Mouse (Mus musculus): ENCODE measurements around the gene Rab3a. TPM values are rescaled to one million over a fixed set of nuclear protein-coding genes. Genes with fewer than 3 reads are reported as not detected.
A peak's percentile ranks its signal among the peaks of the same experiment; 100 is the strongest.

Rab3a gene
- polyA plus RNA-seq, 1 experiment from 2014 or later: 27.7 TPM

GRCm38 (mm10) chr8:70760350-70760749 lies 5.9 kb downstream of the Rab3a start:
- no peaks in the 10 kb centered on the region for H3K9me3 ChIP-seq (ENCODE audit: control insufficient read depth, low read length)
- H3K4me1 ChIP-seq (replicated peaks; ENCODE audit: control insufficient read depth, insufficient read depth, low read length): peaks cover 18% of the 10 kb centered on the region
- DNase-seq (ENCODE audit: low spot score): peak; percentile 71
- peak overlapping the region; percentile 65 for H3K4me3 ChIP-seq (ENCODE audit: low read depth, low read length)
- peak overlapping the region; percentile 71 for H3K9ac ChIP-seq (ENCODE audit: low read length)
- peak overlapping the region; percentile 54; the same call in 1 of the 2 replicates for H3K27ac ChIP-seq (ENCODE audit: low read depth)
- peak; percentile 4; the same call in 1 of the 2 replicates for ATAC-seq (replicated peaks; ENCODE audit: low FRiP score, low TSS enrichment, low read depth)
- H3K27me3 ChIP-seq (replicated peaks; ENCODE audit: control insufficient read depth, insufficient read depth, low read length): no peaks in the 10 kb centered on the region
- 1% methylated on average over 22 of the region's 22 CpGs for WGBS
- H3K36me3 ChIP-seq (ENCODE audit: control insufficient read depth, insufficient read depth, low read length): peaks cover 36% of the 10 kb centered on the region
- H3K4me2 ChIP-seq (ENCODE audit: low read length): peak overlapping the region; percentile 97

- peak within 1 kb of the TSS; percentile 69 for H3K27ac ChIP-seq (ENCODE audit: low read depth)
- peak; percentile 91 for DNase-seq (ENCODE audit: low spot score)
- ATAC-seq (replicated peaks; ENCODE audit: low FRiP score, low TSS enrichment, low read depth): peak; percentile 91
- H3K4me1 ChIP-seq (replicated peaks; ENCODE audit: control insufficient read depth, insufficient read depth, low read length): peaks cover 21% of the 10 kb centered on the region
- H3K9me3 ChIP-seq (ENCODE audit: control insufficient read depth, low read length): no peaks in the 10 kb centered on the region
- peak within 1 kb of the TSS; percentile 97 for H3K4me2 ChIP-seq (ENCODE audit: low read length)
- H3K9ac ChIP-seq (ENCODE audit: low read length): peak within 1 kb of the TSS; percentile 71
- WGBS: 1% methylated on average over 54 of the region's 55 CpGs
- peaks cover 35% of the 10 kb centered on the region for H3K36me3 ChIP-seq (ENCODE audit: control insufficient read depth, insufficient read depth, low read length)
- peak within 1 kb of the TSS; percentile 65 for H3K4me3 ChIP-seq (ENCODE audit: low read depth, low read length)
- no peaks in the 10 kb centered on the region for H3K27me3 ChIP-seq (replicated peaks; ENCODE audit: control insufficient read depth, insufficient read depth, low read length)
Observed at GRCm38 (mm10) chr8:70760775-70761406, 6.4 kb downstream of the Rab3a start, which contains the start of gene Mpv17l2. Gene Mpv17l2 (minus strand): TSS chr8:70760946.

GRCm38 (mm10) chr8:70762118-70762517 lies 7.6 kb downstream of the Rab3a start:
- H3K4me2 ChIP-seq (ENCODE audit: low read length): no peak overlapping the region
- H3K27ac ChIP-seq (ENCODE audit: low read depth): no peak overlapping the region
- DNase-seq (ENCODE audit: low spot score): no peak
- peaks cover 23% of the 10 kb centered on the region for H3K36me3 ChIP-seq (ENCODE audit: control insufficient read depth, insufficient read depth, low read length)
- peaks cover 29% of the 10 kb centered on the region for H3K4me1 ChIP-seq (replicated peaks; ENCODE audit: control insufficient read depth, insufficient read depth, low read length)
- no peaks in the 10 kb centered on the region for H3K9me3 ChIP-seq (ENCODE audit: control insufficient read depth, low read length)
- WGBS: 96% methylated on average over 1 of the region's 1 CpGs
- H3K9ac ChIP-seq (ENCODE audit: low read length): no peak overlapping the region
- ATAC-seq (replicated peaks; ENCODE audit: low FRiP score, low TSS enrichment, low read depth): no peak
- no peaks in the 10 kb centered on the region for H3K27me3 ChIP-seq (replicated peaks; ENCODE audit: control insufficient read depth, insufficient read depth, low read length)
- no peak overlapping the region for H3K4me3 ChIP-seq (ENCODE audit: low read depth, low read length)

- 5% methylated on average over 3 of the region's 3 CpGs for WGBS
- Histone ChIP-seq H3K4me2 (ENCODE audit: low read length) (no peak overlapping the region), H3K9ac (ENCODE audit: low read length) (no peak overlapping the region), H3K4me1 (replicated peaks; ENCODE audit: control insufficient read depth, insufficient read depth, low read length) (peaks cover 29% of the 10 kb centered on the region), H3K27ac (ENCODE audit: low read depth) (peak overlapping the region; percentile 10), H3K27me3 (replicated peaks; ENCODE audit: control insufficient read depth, insufficient read depth, low read length) (no peaks in the 10 kb centered on the region), H3K4me3 (ENCODE audit: low read depth, low read length) (no peak overlapping the region), H3K36me3 (ENCODE audit: control insufficient read depth, insufficient read depth, low read length) (peaks cover 20% of the 10 kb centered on the region), H3K9me3 (ENCODE audit: control insufficient read depth, low read length) (no peaks in the 10 kb centered on the region)
- DNase-seq (ENCODE audit: low spot score) (peak; percentile 77), ATAC-seq (replicated peaks; ENCODE audit: low FRiP score, low TSS enrichment, low read depth) (no peak)
Observed at GRCm38 (mm10) chr8:70763354-70763753, 8.9 kb downstream of the Rab3a start.

- Histone ChIP-seq H3K36me3 (ENCODE audit: control insufficient read depth, insufficient read depth, low read length) (peaks cover 24% of the 10 kb centered on the region), H3K4me2 (ENCODE audit: low read length) (no peak overlapping the region), H3K9ac (ENCODE audit: low read length) (no peak overlapping the region), H3K9me3 (ENCODE audit: control insufficient read depth, low read length) (no peaks in the 10 kb centered on the region), H3K27ac (ENCODE audit: low read depth) (peak overlapping the region; percentile 10), H3K4me3 (ENCODE audit: low read depth, low read length) (no peak overlapping the region), H3K27me3 (replicated peaks; ENCODE audit: control insufficient read depth, insufficient read depth, low read length) (no peaks in the 10 kb centered on the region), H3K4me1 (replicated peaks; ENCODE audit: control insufficient read depth, insufficient read depth, low read length) (peaks cover 29% of the 10 kb centered on the region)
- no peak for ATAC-seq (replicated peaks; ENCODE audit: low FRiP score, low TSS enrichment, low read depth)
- WGBS: 60% methylated on average over 8 of the region's 8 CpGs
- peak; percentile 70 for DNase-seq (ENCODE audit: low spot score)
Observed at GRCm38 (mm10) chr8:70764026-70764425, 9.5 kb downstream of the Rab3a start.

GRCm38 (mm10) chr8:70764676-70765075 lies 10.2 kb downstream of the Rab3a start:
- peaks cover 29% of the 10 kb centered on the region for H3K4me1 ChIP-seq (replicated peaks; ENCODE audit: control insufficient read depth, insufficient read depth, low read length)
- no peak for DNase-seq (ENCODE audit: low spot score)
- no peak overlapping the region for H3K9ac ChIP-seq (ENCODE audit: low read length)
- H3K4me2 ChIP-seq (ENCODE audit: low read length): peak overlapping the region; percentile 79; the same call in 1 of the 2 replicates
- peak overlapping the region; percentile 10 for H3K27ac ChIP-seq (ENCODE audit: low read depth)
- 88% methylated on average over 13 of the region's 13 CpGs for WGBS
- H3K4me3 ChIP-seq (ENCODE audit: low read depth, low read length): no peak overlapping the region
- H3K9me3 ChIP-seq (ENCODE audit: control insufficient read depth, low read length): no peaks in the 10 kb centered on the region
- no peaks in the 10 kb centered on the region for H3K27me3 ChIP-seq (replicated peaks; ENCODE audit: control insufficient read depth, insufficient read depth, low read length)
- H3K36me3 ChIP-seq (ENCODE audit: control insufficient read depth, insufficient read depth, low read length): peaks cover 26% of the 10 kb centered on the region
- ATAC-seq (replicated peaks; ENCODE audit: low FRiP score, low TSS enrichment, low read depth): no peak

GRCm38 (mm10) chr8:70765329-70765728 lies 10.8 kb downstream of the Rab3a start:
- ATAC-seq (replicated peaks; ENCODE audit: low FRiP score, low TSS enrichment, low read depth) (no peak), DNase-seq (ENCODE audit: low spot score) (no peak)
- Histone ChIP-seq H3K4me1 (replicated peaks; ENCODE audit: control insufficient read depth, insufficient read depth, low read length) (peaks cover 23% of the 10 kb centered on the region), H3K36me3 (ENCODE audit: control insufficient read depth, insufficient read depth, low read length) (peaks cover 33% of the 10 kb centered on the region), H3K27me3 (replicated peaks; ENCODE audit: control insufficient read depth, insufficient read depth, low read length) (no peaks in the 10 kb centered on the region), H3K9me3 (ENCODE audit: control insufficient read depth, low read length) (no peaks in the 10 kb centered on the region), H3K4me3 (ENCODE audit: low read depth, low read length) (peak overlapping the region; percentile 44), H3K4me2 (ENCODE audit: low read length) (peak overlapping the region; percentile 79), H3K9ac (ENCODE audit: low read length) (peak overlapping the region; percentile 54), H3K27ac (ENCODE audit: low read depth) (0 out of 2 replicates have a peak overlapping the region, but pooled peaks have one; percentile 47)
- WGBS: 74% methylated on average over 9 of the region's 9 CpGs

- DNase-seq (ENCODE audit: low spot score): peak; percentile 78
- Histone ChIP-seq H3K4me2 (ENCODE audit: low read length) (peak overlapping the region; percentile 79), H3K27ac (ENCODE audit: low read depth) (peak overlapping the region; percentile 54; the same call in 1 of the 2 replicates), H3K4me3 (ENCODE audit: low read depth, low read length) (peak overlapping the region; percentile 44), H3K9me3 (ENCODE audit: control insufficient read depth, low read length) (no peaks in the 10 kb centered on the region), H3K9ac (ENCODE audit: low read length) (peak overlapping the region; percentile 54), H3K36me3 (ENCODE audit: control insufficient read depth, insufficient read depth, low read length) (peaks cover 38% of the 10 kb centered on the region), H3K4me1 (replicated peaks; ENCODE audit: control insufficient read depth, insufficient read depth, low read length) (peaks cover 22% of the 10 kb centered on the region; the same call in 1 of the 2 replicates), H3K27me3 (replicated peaks; ENCODE audit: control insufficient read depth, insufficient read depth, low read length) (no peaks in the 10 kb centered on the region)
- 1% methylated on average over 34 of the region's 34 CpGs for WGBS
- no peak for ATAC-seq (replicated peaks; ENCODE audit: low FRiP score, low TSS enrichment, low read depth)
Observed at GRCm38 (mm10) chr8:70765838-70766570, 11.5 kb downstream of the Rab3a start.
